Mouse (Mus musculus): ENCODE results near the gene Cyp4f13.

- TF ChIP-seq POLR2A (IDR thresholded peaks at IDR 0.05; ENCODE audit: control insufficient read depth, low read depth, low read length) (no peak), CTCF (IDR thresholded peaks at IDR 0.05; ENCODE audit: control insufficient read depth, insufficient read depth, insufficient replicate concordance, low read depth, low read length) (no peak)
These were observed 45.3 kb downstream of the Cyp4f13 start for GRCm38 (mm10) chr17:32901751-32902525.
